ENCODE assay signal across 8 mouse cellular contexts in genomic region chr5:122283828-122284182, GRCm38 (mm10). TPM values are rescaled to one million over a fixed set of nuclear protein-coding genes. Genes with fewer than 3 reads are reported as not detected.
A peak's percentile ranks its signal among the peaks of the same experiment; 100 is the strongest.
DNase-seq lines count a peak whose midpoint lies in the region; ATAC-seq and TF ChIP-seq lines count a peak whose summit lies in the region.

No protein-coding gene starts in this region.

- H3K4me3 ChIP-seq in heart, embryonic 11.5 days (ENCODE audit: low read depth, low read length) = peak overlapping the region; percentile 99
- H3K4me3 ChIP-seq in E14TG2a.4 (replicated peaks; ENCODE audit: low read length) = peak overlapping the region; percentile 92; the same call in 1 of the 2 replicates
- peak overlapping the region; percentile 65 for H3K4me3 ChIP-seq in forebrain, embryonic 15.5 days
- peak overlapping the region in 1 of 2 experiments; percentile 63; a peak in 2 of 4 replicates for H3K4me3 ChIP-seq in liver, embryonic 14.5 days (ENCODE audit: insufficient read depth in 1 of 2, low read depth in 2 of 2, low read length in 2 of 2)

- intact Hi-C loops in heart, postnatal 14 days (cut with DNase I) = no loop called here

- TF ChIP-seq EP300 in liver, embryonic 14.5 days (IDR thresholded peaks at IDR 0.05; ENCODE audit: low read depth) = no peak

- DNase-seq in heart, postnatal 14 days = no peak
- DNase-seq in liver, embryonic 14.5 days (ENCODE audit: low read depth in 3 of 3, low spot score in 3 of 3) = no peak
- no peak for DNase-seq in adipocyte (ENCODE audit: low spot score)
- DNase-seq in natural killer cell, adult 2 months (ENCODE audit: low spot score in 2 of 2) = no peak
- no peak for DNase-seq in kidney, postnatal 36 days

- ATAC-seq in heart, embryonic 11.5 days (replicated peaks; ENCODE audit: insufficient number of reproducible peaks, low FRiP score, low TSS enrichment) = no peak
- no peak for ATAC-seq in forebrain, embryonic 15.5 days (replicated peaks)
- ATAC-seq in liver, embryonic 14.5 days (ENCODE audit: insufficient read depth) = no peak

- no peaks in the 10 kb centered on the region for H3K27me3 ChIP-seq in heart, embryonic 11.5 days (ENCODE audit: control insufficient read depth, insufficient read depth, low read length)
- H3K27me3 ChIP-seq in E14TG2a.4 (ENCODE audit: insufficient read depth, low read length) = peaks cover 26% of the 10 kb centered on the region
- H3K27me3 ChIP-seq in forebrain, embryonic 15.5 days = no peaks in the 10 kb centered on the region
- no peaks in the 10 kb centered on the region; the same call in 1 of the 2 replicates for H3K27me3 ChIP-seq in liver, embryonic 14.5 days (ENCODE audit: control insufficient read depth, insufficient read depth, low read length)

- H3K36me3 ChIP-seq in heart, embryonic 11.5 days (ENCODE audit: control insufficient read depth, insufficient read depth, low read length) = no peaks in the 10 kb centered on the region
- H3K36me3 ChIP-seq in E14TG2a.4 (ENCODE audit: insufficient read depth, low read length) = peaks cover 29% of the 10 kb centered on the region
- H3K36me3 ChIP-seq in forebrain, embryonic 15.5 days = no peaks in the 10 kb centered on the region
- H3K36me3 ChIP-seq in liver, embryonic 14.5 days (replicated peaks; ENCODE audit: control insufficient read depth, insufficient read depth, low read depth) = no peaks in the 10 kb centered on the region; the same call in 1 of the 2 replicates

- no peak overlapping the region for H3K27ac ChIP-seq in heart, embryonic 11.5 days (ENCODE audit: low read depth, low read length)
- no peak overlapping the region for H3K27ac ChIP-seq in forebrain, embryonic 15.5 days (replicated peaks)
- no peak overlapping the region for H3K27ac ChIP-seq in liver, embryonic 14.5 days

- no peak for TF ChIP-seq CTCF in E14TG2a.4 (conservative IDR thresholded peaks at IDR 0.05; ENCODE audit: low read length)
- no peak for TF ChIP-seq CTCF in liver, embryonic 14.5 days (IDR thresholded peaks at IDR 0.05; ENCODE audit: low read depth)

- 26% methylated on average over 2 of the region's 2 CpGs for WGBS in heart, embryonic 11.5 days (ENCODE audit: insufficient replicate concordance)
- 24% methylated on average over 2 of the region's 2 CpGs for WGBS in forebrain, embryonic 15.5 days
- WGBS in liver, embryonic 14.5 days (ENCODE audit: insufficient replicate concordance) = 12% methylated on average over 2 of the region's 2 CpGs

- peaks cover 30% of the 10 kb centered on the region for H3K4me1 ChIP-seq in heart, embryonic 11.5 days (ENCODE audit: control insufficient read depth, insufficient read depth, low read length)
- H3K4me1 ChIP-seq in E14TG2a.4 (replicated peaks; ENCODE audit: low read depth, low read length) = peaks cover 54% of the 10 kb centered on the region
- H3K4me1 ChIP-seq in forebrain, embryonic 15.5 days = peaks cover 23% of the 10 kb centered on the region
- H3K4me1 ChIP-seq in liver, embryonic 14.5 days (replicated peaks; ENCODE audit: control insufficient read depth in 2 of 2, insufficient read depth in 2 of 2, low read length in 1 of 2) = peaks cover 18 to 29% of the 10 kb centered on the region in 2 experiments

- H3K9me3 ChIP-seq in heart, embryonic 11.5 days (replicated peaks; ENCODE audit: control insufficient read depth, low read length) = no peaks in the 10 kb centered on the region
- no peaks in the 10 kb centered on the region for H3K9me3 ChIP-seq in E14TG2a.4 (ENCODE audit: low read length)
- no peaks in the 10 kb centered on the region for H3K9me3 ChIP-seq in forebrain, embryonic 15.5 days
- H3K9me3 ChIP-seq in liver, embryonic 14.5 days (ENCODE audit: control insufficient read depth, low read length) = no peaks in the 10 kb centered on the region

- no peak overlapping the region for H3K9ac ChIP-seq in heart, embryonic 11.5 days (ENCODE audit: low read depth, low read length)
- H3K9ac ChIP-seq in forebrain, embryonic 15.5 days (replicated peaks) = no peak overlapping the region
- peak overlapping the region; percentile 23; the same call in 1 of the 2 replicates for H3K9ac ChIP-seq in liver, embryonic 14.5 days (replicated peaks)

- H3K4me2 ChIP-seq in heart, embryonic 11.5 days = peak overlapping the region; percentile 98
- 0 out of 2 replicates have a peak overlapping the region, but pooled peaks have one; percentile 87 for H3K4me2 ChIP-seq in forebrain, embryonic 15.5 days (replicated peaks)
- H3K4me2 ChIP-seq in liver, embryonic 14.5 days (ENCODE audit: low read depth) = peak overlapping the region; percentile 62

RNA-seq across cellular contexts. Expression of gene Pptc7, which starts 0.4 kb away (rescaled TPM):
- polyA plus RNA-seq in heart, embryonic 11.5 days (2014; fragmentation: Nextera tagmentation; extraction: Ambion mirVana) = 10.2 and 12.3 TPM in 2 replicates
- total RNA-seq in heart, postnatal 14 days (2021) = 10 to 100 TPM; 85.5 to 87.2 TPM
- 8.2 and 8.3 TPM in 2 replicates for polyA plus RNA-seq in forebrain, embryonic 15.5 days (2015; fragmentation: Nextera tagmentation; extraction: Ambion mirVana)
- 3.5 and 3.6 TPM in 2 replicates for polyA plus RNA-seq in liver, embryonic 14.5 days (2012; rRNA removed)
- 2.7 and 2.9 TPM in 2 replicates for polyA plus RNA-seq in liver, embryonic 14.5 days (2014; fragmentation: Nextera tagmentation; extraction: Ambion mirVana)

RNA-seq across cellular contexts. Expression of gene Tctn1, which starts 19.5 kb away (rescaled TPM):
- polyA plus RNA-seq in heart, embryonic 11.5 days (2014; fragmentation: Nextera tagmentation; extraction: Ambion mirVana) = 1.7 and 2.2 TPM in 2 replicates
- total RNA-seq in heart, postnatal 14 days (2021) = 1 to 10 TPM; 5.2 to 6.7 TPM
- polyA plus RNA-seq in forebrain, embryonic 15.5 days (2015; fragmentation: Nextera tagmentation; extraction: Ambion mirVana) = 4.2 and 4.5 TPM in 2 replicates
- polyA plus RNA-seq in liver, embryonic 14.5 days (2012; rRNA removed) = 1.7 and 2.0 TPM in 2 replicates
- polyA plus RNA-seq in liver, embryonic 14.5 days (2014; fragmentation: Nextera tagmentation; extraction: Ambion mirVana) = 0.50 and 0.58 TPM in 2 replicates
